Mouse (Mus musculus) CH12.LX (cell line): Measurements from ENCODE around the gene Slc25a21.

Source experiments
- CTCF ChIP-seq, 2 experiments: IDR thresholded peaks in 1 of 2; conservative IDR thresholded peaks in 1 of 2; 2 replicates each; pipeline ENCODE4 v1.5.1; 2011 to 2012; ENCODE audit warnings: low read depth in 2 of 2, low read length in 2 of 2, improper control_type of control experiment in 1 of 2, inconsistent platforms in 1 of 2, mild to moderate bottlenecking in 1 of 2, moderate library complexity in 1 of 2
- ELF1 ChIP-seq: IDR thresholded peaks from 2 replicates; pipeline ENCODE4 v1.6.1; 2014; ENCODE audit warnings: low read depth, mild to moderate bottlenecking, inconsistent platforms, low read length, improper control_type of control experiment
- KAT2A ChIP-seq: IDR thresholded peaks from 2 replicates; pipeline ENCODE4 v1.6.1; 2012; ENCODE audit warnings: low read length, improper control_type of control experiment, inconsistent platforms; ENCODE audit not compliant: insufficient replicate concordance
- MAFK ChIP-seq: IDR thresholded peaks from 2 replicates; pipeline ENCODE4 v1.6.1; 2011; ENCODE audit warnings: low read length, improper control_type of control experiment; ENCODE audit not compliant: insufficient replicate concordance
- MAX ChIP-seq: IDR thresholded peaks from 2 replicates; pipeline ENCODE4 v1.6.1; 2011; ENCODE audit warnings: low read length, improper control_type of control experiment
- MEF2A ChIP-seq: IDR thresholded peaks from 2 replicates; pipeline ENCODE4 v1.6.1; 2014; ENCODE audit warnings: low read depth, mild to moderate bottlenecking, inconsistent platforms, low read length, improper control_type of control experiment, borderline replicate concordance
- MYC ChIP-seq: IDR thresholded peaks from 2 replicates; pipeline ENCODE4 v1.6.1; 2011; ENCODE audit warnings: low read depth, mild to moderate bottlenecking, improper control_type of control experiment, low read length
- POLR2A ChIP-seq: IDR thresholded peaks from 2 replicates; pipeline ENCODE4 v1.6.1; 2011; ENCODE audit warnings: low read depth, mild to moderate bottlenecking, improper control_type of control experiment, low read length
- POLR2AphosphoS2 ChIP-seq: IDR thresholded peaks from 2 replicates; pipeline ENCODE4 v1.6.1; 2011; ENCODE audit warnings: low read depth, low read length, improper control_type of control experiment
- RAD21 ChIP-seq: IDR thresholded peaks from 2 replicates; pipeline ENCODE4 v1.6.1; 2011; ENCODE audit warnings: low read depth, mild to moderate bottlenecking, low read length, improper control_type of control experiment, moderate library complexity
- RCOR1 ChIP-seq: conservative IDR thresholded peaks from 2 replicates; pipeline ENCODE4 v1.6.1; 2012; ENCODE audit warnings: low read depth, mild to moderate bottlenecking, inconsistent platforms, low read length, improper control_type of control experiment
- TBP ChIP-seq: conservative IDR thresholded peaks from 2 replicates; pipeline ENCODE4 v1.6.1; 2011; ENCODE audit warnings: low read depth, low read length, improper control_type of control experiment
- TCF12 ChIP-seq: IDR thresholded peaks from 2 replicates; pipeline ENCODE4 v1.6.1; 2014; ENCODE audit warnings: low read depth, mild to moderate bottlenecking, inconsistent platforms, low read length, improper control_type of control experiment
- USF1 ChIP-seq: IDR thresholded peaks from 2 replicates; pipeline ENCODE4 v1.6.1; 2014; ENCODE audit warnings: low read depth, mild to moderate bottlenecking, inconsistent platforms, low read length, improper control_type of control experiment

GRCm38 (mm10) chr12:56677620-56678019, 519.7 kb downstream of the Slc25a21 start:
- no peak for TF ChIP-seq KAT2A
- TF ChIP-seq CTCF (conservative IDR thresholded peaks at IDR 0.05 in 1 of 2, IDR thresholded peaks at IDR 0.05 in 1 of 2; ENCODE audit: low read depth in 2 of 2, low read length in 2 of 2), result no peak
- TF ChIP-seq MYC, result no peak
- no peak for TF ChIP-seq TBP
- TF ChIP-seq MAX, result no peak
- no peak for TF ChIP-seq POLR2A
- no peak for TF ChIP-seq POLR2AphosphoS2
- no peak for TF ChIP-seq MEF2A
- no peak for TF ChIP-seq RCOR1
- TF ChIP-seq ELF1, result no peak
- TF ChIP-seq TCF12, result no peak
- TF ChIP-seq USF1, result no peak
- no peak for TF ChIP-seq MAFK
- TF ChIP-seq RAD21, result no peak
